Mouse (Mus musculus): ENCODE data around the gene Twnk. TPM values are rescaled to one million over a fixed set of nuclear protein-coding genes. Genes with fewer than 3 reads are reported as not detected.
A peak's percentile ranks its signal among the peaks of the same experiment; 100 is the strongest.
"Not testable (repeated sequence)": the region's sequence is repeated elsewhere in the genome, so short reads cannot be mapped to it uniquely, and the experiment has no call there.

The Twnk gene
- total RNA-seq, 2 experiments from 2014 or later, result 27.4 to 28.4 TPM

GRCm38 (mm10) chr19:45018351-45018831, 12.9 kb downstream of the Twnk start:
- DNase-seq (ENCODE audit: low spot score), result no peak
- intact Hi-C loops (cut with DNase I), result no loop called here

- peak; percentile 74 for DNase-seq (ENCODE audit: low spot score)
- intact Hi-C loops (cut with DNase I), result no loop called here
Observed at GRCm38 (mm10) chr19:45020348-45020747, 14.9 kb downstream of the Twnk start.

- intact Hi-C loops (cut with DNase I), result no loop called here
- no peak for DNase-seq (ENCODE audit: low spot score)
Observed at GRCm38 (mm10) chr19:45021362-45021761, 15.9 kb downstream of the Twnk start.

GRCm38 (mm10) chr19:45023993-45024392, 18.5 kb downstream of the Twnk start:
- DNase-seq (ENCODE audit: low spot score), result no peak
- intact Hi-C loops (cut with DNase I), result no loop called here

GRCm38 (mm10) chr19:45024775-45025174, 19.3 kb downstream of the Twnk start:
- no peak for DNase-seq (ENCODE audit: low spot score)
- intact Hi-C loops (cut with DNase I), result no loop called here

- no peak for DNase-seq (ENCODE audit: low spot score)
- intact Hi-C loops (cut with DNase I), result no loop called here
Observed at GRCm38 (mm10) chr19:45025937-45026568, 20.6 kb downstream of the Twnk start.

GRCm38 (mm10) chr19:45026958-45027670, 21.7 kb downstream of the Twnk start:
- intact Hi-C loops (cut with DNase I), result no loop called here
- no peak for DNase-seq (ENCODE audit: low spot score)

- DNase-seq (ENCODE audit: low spot score), result no peak
- intact Hi-C loops (cut with DNase I), result no loop called here
Observed at GRCm38 (mm10) chr19:45027848-45028247, 22.4 kb downstream of the Twnk start.

- no peak for DNase-seq (ENCODE audit: low spot score)
- intact Hi-C loops (cut with DNase I), result no loop called here
Observed at GRCm38 (mm10) chr19:45028746-45029145, 23.3 kb downstream of the Twnk start.

- intact Hi-C loops (cut with DNase I), result no loop called here
- DNase-seq (ENCODE audit: low spot score), result no peak
Observed at GRCm38 (mm10) chr19:45029571-45029970, 24.1 kb downstream of the Twnk start.

- no peak for DNase-seq (ENCODE audit: low spot score)
- intact Hi-C loops (cut with DNase I), result loop anchor here (5.0 to 10.0 kb wide), 2 partner anchors 45 to 98 kb away; partner anchors contain the start of genes Sema4g and Slf2
Observed at GRCm38 (mm10) chr19:45030111-45030510, 24.6 kb downstream of the Twnk start.

GRCm38 (mm10) chr19:45030746-45031693, 25.6 kb downstream of the Twnk start:
- DNase-seq (ENCODE audit: low spot score), result peak; percentile 59

GRCm38 (mm10) chr19:45031780-45032179, 26.3 kb downstream of the Twnk start:
- intact Hi-C loops (cut with DNase I), result loop anchor here (1.0 to 10.0 kb wide), 3 partner anchors 18 to 99 kb away; partner anchors contain the start of genes Sema4g and Slf2
- peak; percentile 53 for DNase-seq (ENCODE audit: low spot score)

More at GRCm38 (mm10) chr19:45030746-45031693, 25.6 kb downstream of the Twnk start:
- intact Hi-C loops (cut with DNase I), result loop anchor here (1.0 to 10.0 kb wide), 3 partner anchors 18 to 99 kb away; partner anchors contain the start of genes Sema4g and Slf2

- intact Hi-C loops (cut with DNase I), result loop anchor here (5.0 to 10.0 kb wide), 2 partner anchors 48 to 100 kb away; partner anchors contain the start of genes Sema4g and Slf2
- no peak for DNase-seq (ENCODE audit: low spot score)
Observed at GRCm38 (mm10) chr19:45032570-45033332, 27.3 kb downstream of the Twnk start.

GRCm38 (mm10) chr19:45036867-45037266, 31.4 kb downstream of the Twnk start:
- intact Hi-C loops (cut with DNase I), result loop anchor here (10.0 kb wide), 1 partner anchor 52 kb away; the partner anchor contains the start of gene Sema4g
- DNase-seq (ENCODE audit: low spot score), result no peak

- intact Hi-C loops (cut with DNase I), result loop anchor here (10.0 kb wide), 1 partner anchor 53 kb away; the partner anchor contains the start of gene Sema4g
- DNase-seq (ENCODE audit: low spot score), result not testable (repeated sequence)
Observed at GRCm38 (mm10) chr19:45038198-45038597, 32.7 kb downstream of the Twnk start.

GRCm38 (mm10) chr19:45040214-45040613, 34.8 kb downstream of the Twnk start:
- intact Hi-C loops (cut with DNase I), result no loop called here
- DNase-seq (ENCODE audit: low spot score), result no peak

- DNase-seq (ENCODE audit: low spot score), result no peak
Observed at GRCm38 (mm10) chr19:45044389-45044927, 39.0 kb downstream of the Twnk start.

GRCm38 (mm10) chr19:45045236-45045635, 39.8 kb downstream of the Twnk start:
- no peak for DNase-seq (ENCODE audit: low spot score)
- intact Hi-C loops (cut with DNase I), result no loop called here

More at GRCm38 (mm10) chr19:45044389-45044927, 39.0 kb downstream of the Twnk start:
- intact Hi-C loops (cut with DNase I), result no loop called here
